Comparison of ENCODE assay signal across 14 mouse cellular contexts in genomic region chr9:116338729-116339100, GRCm38 (mm10).
"Had no signal": no experiment of that assay in that cellular context is flagged by ENCODE, and none has a peak within 500 bp of the region (broad histone marks: within the 10 kb centered on the region; RNA-seq: fewer than 3 reads in every experiment).

No protein-coding gene starts in this region.

- H3K36me3 ChIP-seq: limb, embryonic 10.5 days; limb, embryonic 13.5 days; midbrain, embryonic 13.5 days; neural tube, embryonic 13.5 days had no signal

- H3K9me3 ChIP-seq: limb, embryonic 10.5 days; limb, embryonic 13.5 days; neural tube, embryonic 13.5 days had no signal

- ATAC-seq: intestine, postnatal 0 days; midbrain, embryonic 13.5 days; midbrain, embryonic 16.5 days had no signal

- H3K9ac ChIP-seq: limb, embryonic 13.5 days; liver, embryonic 14.5 days; midbrain, embryonic 13.5 days; neural tube, embryonic 13.5 days had no signal

- H3K27ac ChIP-seq: kidney, postnatal 0 days; layer of hippocampus, adult 2 months; limb, embryonic 10.5 days; limb, embryonic 13.5 days; liver, embryonic 14.5 days; midbrain, embryonic 13.5 days; neural tube, embryonic 13.5 days had no signal

- H3K27me3 ChIP-seq: limb, embryonic 13.5 days; midbrain, embryonic 13.5 days; neural tube, embryonic 13.5 days had no signal

- H3K4me3 ChIP-seq: layer of hippocampus, adult 2 months; limb, embryonic 10.5 days; limb, embryonic 13.5 days; midbrain, embryonic 13.5 days; myocyte; neural tube, embryonic 13.5 days had no signal

- DNase-seq: layer of hippocampus, adult 9-11 months; lung, adult 2 months; lung, postnatal 14 days; retina, postnatal 1 day had no signal

- H3K4me2 ChIP-seq: limb, embryonic 13.5 days; midbrain, embryonic 13.5 days; neural tube, embryonic 13.5 days had no signal

- H3K4me1 ChIP-seq: limb, embryonic 10.5 days; limb, embryonic 13.5 days; midbrain, embryonic 13.5 days; neural tube, embryonic 13.5 days had no signal
